Mouse (Mus musculus): ENCODE measurements around the gene Lpcat2b. TPM values are rescaled to one million over a fixed set of nuclear protein-coding genes. Genes with fewer than 3 reads are reported as not detected.

Gene Lpcat2b
- total RNA-seq, 2 experiments from 2014 or later: not detected

GRCm38 (mm10) chr5:107448784-107449183, 17.4 kb downstream of the Lpcat2b start:
- DNase-seq: no peak

GRCm38 (mm10) chr5:107449620-107450019, 18.3 kb downstream of the Lpcat2b start:
- no peak for DNase-seq

GRCm38 (mm10) chr5:107450299-107450698, 18.9 kb downstream of the Lpcat2b start:
- DNase-seq: no peak

- no peak for DNase-seq
Measured at GRCm38 (mm10) chr5:107462147-107463076, 31.1 kb downstream of the Lpcat2b start.

GRCm38 (mm10) chr5:107466501-107466900, 35.2 kb downstream of the Lpcat2b start:
- no peak for DNase-seq

GRCm38 (mm10) chr5:107467098-107467497, 35.7 kb downstream of the Lpcat2b start:
- DNase-seq: no peak

- no peak for DNase-seq
Measured at GRCm38 (mm10) chr5:107470600-107471329, 39.4 kb downstream of the Lpcat2b start.

- no peak for DNase-seq
Measured at GRCm38 (mm10) chr5:107480194-107480593, 48.8 kb downstream of the Lpcat2b start.

Other genes with a start within 250 kb of the Lpcat2b start
- gene Tgfbr3, start 141.9 kb upstream of the Lpcat2b start, total RNA-seq (2021): 10 to 100 TPM; 37.3 to 42.6 TPM
- 1 to 10 TPM; 4.3 to 4.4 TPM for gene Brdt, start 100.4 kb upstream of the Lpcat2b start, total RNA-seq (2021)
- 1 to 10 TPM; 3.1 to 3.5 TPM for gene Ephx4, start 28.8 kb upstream of the Lpcat2b start, total RNA-seq (2021)
- 10 to 100 TPM; 17.5 to 20.0 TPM for gene Btbd8, start 6.4 kb downstream of the Lpcat2b start, total RNA-seq (2021)
- under 1 TPM in 1 of 2 experiments, not detected in 1; 0.18 TPM for gene Gm42669, start 76.1 kb downstream of the Lpcat2b start, total RNA-seq (2021)
- gene 1700028K03Rik, start 103.2 kb downstream of the Lpcat2b start, total RNA-seq (2021): under 1 TPM in 1 of 2 experiments, not detected in 1; 0.05 TPM
- 10 to 100 TPM in 1 of 2 experiments, 1 to 10 TPM in 1; 9.8 to 11.8 TPM for gene Rpap2, start 165.8 kb downstream of the Lpcat2b start, total RNA-seq (2021)
- gene Glmn, start 166.3 kb downstream of the Lpcat2b start, total RNA-seq (2021): 10 to 100 TPM in 1 of 2 experiments, 1 to 10 TPM in 1; 9.0 to 11.6 TPM

All from gastrocnemius, postnatal 10 days (tissue).